Mouse (Mus musculus) neural tube, embryonic 14.5 days (tissue): ENCODE data around the gene Casr. TPM values are rescaled to one million over a fixed set of nuclear protein-coding genes. Genes with fewer than 3 reads are reported as not detected.

Experiments used
- ATAC-seq: fragments of 200-750 bp; cut with Nextera tagmentation; 2 replicates; pipeline ENCODE4 v1.8.0; 2017; ENCODE audit warnings: low read depth, mild to moderate bottlenecking, moderate TSS enrichment, moderate library complexity
- H3K27ac ChIP-seq: fragments of 300-500 bp; sonication (generic); 2 replicates; pipeline ENCODE4 v1.5.1; 2014; ENCODE audit warnings: low read depth, mild to moderate bottlenecking, control low read depth, low read length, moderate library complexity, mixed read lengths
- H3K27me3 ChIP-seq: fragments of 300-500 bp; sonication (generic); 2 replicates; pipeline ENCODE4 v1.6.1; 2014; ENCODE audit warnings: low read length; ENCODE audit not compliant: control insufficient read depth, insufficient read depth
- H3K36me3 ChIP-seq: fragments of 300-500 bp; sonication (generic); 2 replicates; pipeline ENCODE4 v1.6.1; 2014; ENCODE audit warnings: low read length, mixed read lengths; ENCODE audit not compliant: control insufficient read depth, insufficient read depth
- H3K4me1 ChIP-seq: fragments of 300-500 bp; sonication (generic); 2 replicates; pipeline ENCODE4 v1.6.1; 2014; ENCODE audit warnings: low read length; ENCODE audit not compliant: control insufficient read depth, insufficient read depth
- H3K4me2 ChIP-seq: fragments of 300-500 bp; sonication (generic); 2 replicates; pipeline ENCODE4 v1.6.1; 2014; ENCODE audit warnings: mild to moderate bottlenecking, low read depth, low read length, control low read depth
- H3K4me3 ChIP-seq: fragments of 300-500 bp; sonication (generic); 2 replicates; pipeline ENCODE4 v1.5.1; 2014; ENCODE audit warnings: low read depth, low read length, control low read depth, mixed read lengths
- H3K9ac ChIP-seq: fragments of 300-500 bp; sonication (generic); replicated peaks from 2 replicates; pipeline ENCODE4 v1.6.1; 2014; ENCODE audit warnings: low read depth, mild to moderate bottlenecking, control low read depth, low read length, mixed read lengths
- H3K9me3 ChIP-seq: fragments of 300-500 bp; sonication (generic); 2 replicates; pipeline ENCODE4 v1.6.1; 2016; ENCODE audit warnings: low read length; ENCODE audit not compliant: control insufficient read depth
- WGBS: fragments of 180-500 bp; shearing (Covaris S2); extraction: QIAGEN DNeasy Blood & Tissue Kit; methylation state at CpG from one replicate; pipeline ENCODE4 v1.1.7; 2014; 5-methylcytosine and 5-hydroxymethylcytosine counted together
- polyA plus RNA-seq: library from polyadenylated mRNA; unstranded; fragments of >200 nt; fragmentation: Nextera tagmentation; extraction: Ambion mirVana; gene quantifications from 2 replicates; pipeline ENCODE4 v1.2.1, GENCODE M21; 2014

Casr gene
- not detected in 2 replicates for polyA plus RNA-seq

DNA sequence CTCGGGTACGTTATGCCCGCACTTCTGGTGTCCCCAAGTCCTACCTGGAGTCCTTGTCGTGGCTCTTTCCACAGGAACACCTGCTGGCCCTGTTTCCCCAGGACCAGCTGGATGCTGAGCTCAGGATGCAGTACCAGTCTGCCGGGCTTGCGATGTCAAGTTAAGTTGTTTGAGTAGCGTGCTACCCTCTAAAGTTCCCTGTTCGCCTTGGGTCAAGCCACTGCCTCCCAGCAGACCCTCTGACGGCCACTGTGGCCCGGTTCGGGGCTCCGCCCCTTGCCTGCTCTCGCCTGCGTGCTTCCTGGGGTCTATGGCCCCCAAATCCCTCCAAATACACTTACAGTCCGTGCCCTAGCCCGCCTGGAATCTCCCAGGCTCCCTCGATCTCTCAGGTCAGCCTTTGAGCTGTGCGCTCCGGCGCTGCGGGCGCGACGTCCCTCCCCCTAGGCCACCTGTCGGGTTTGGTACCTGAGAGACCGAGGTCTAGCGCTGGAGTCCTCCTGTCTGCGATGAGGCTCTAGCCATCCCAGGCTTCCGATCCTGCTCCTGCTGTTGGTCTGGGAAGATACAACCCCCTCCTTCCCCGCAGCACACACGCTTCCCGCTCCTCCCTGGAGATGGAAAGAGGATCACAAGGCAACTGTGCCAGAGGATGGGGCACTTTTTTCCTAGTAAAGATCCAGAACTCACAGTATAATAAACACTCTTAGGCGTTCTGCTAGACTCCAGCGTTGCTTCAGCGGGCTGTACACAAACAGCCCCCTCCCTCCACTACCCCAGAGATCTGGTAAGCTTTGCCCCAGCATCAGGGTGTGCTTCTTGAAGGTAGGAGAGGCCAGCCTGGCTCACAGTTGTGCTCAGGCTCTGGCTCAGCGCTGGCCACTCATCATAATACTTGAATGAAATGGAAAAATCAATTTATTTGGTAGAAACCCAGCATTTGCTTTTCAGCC is at the start of gene Casr:
TSS of gene Casr (minus strand) at position 756 of the 953 bp plus-strand sequence.
- Histone ChIP-seq H3K4me3 (peak within 1 kb of the TSS; percentile 34), H3K27me3 (peaks cover 5% of the 10 kb centered on the region; the same call in 1 of the 2 replicates), H3K9me3 (no peaks in the 10 kb centered on the region), H3K4me2 (peak within 1 kb of the TSS; percentile 68), H3K9ac (0 out of 2 replicates have a peak within 1 kb of the TSS, but pooled peaks have one; percentile 8), H3K36me3 (no peaks in the 10 kb centered on the region), H3K27ac (no peak within 1 kb of the TSS), H3K4me1 (peaks cover 3% of the 10 kb centered on the region; the same call in 1 of the 2 replicates)
- ATAC-seq, result peak; percentile 38; the same call in 1 of the 2 replicates
- WGBS, result 2% methylated on average over 36 of the region's 36 CpGs

DNA sequence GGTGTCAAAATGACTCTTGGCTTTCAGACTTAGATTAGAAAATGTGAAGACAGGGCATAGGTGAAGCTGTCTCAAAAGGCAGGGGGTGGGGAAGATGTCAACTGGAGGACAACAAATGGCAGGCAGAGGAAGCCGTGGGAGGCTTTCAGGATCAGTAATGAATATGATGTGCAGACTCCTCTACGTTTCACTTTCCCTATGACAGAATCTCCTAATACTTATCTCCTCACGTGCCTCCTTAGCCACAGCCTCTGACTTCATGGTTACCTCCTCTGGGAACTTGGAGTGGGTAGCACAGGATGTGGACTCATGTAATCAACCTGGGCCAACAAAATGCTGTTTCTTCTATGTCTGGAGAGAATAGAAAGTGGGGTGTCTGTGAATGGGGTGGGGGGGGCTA is 40.7 kb upstream of the Casr start:
- Histone ChIP-seq H3K27ac (no peak overlapping the region), H3K4me3 (no peak overlapping the region), H3K36me3 (no peaks in the 10 kb centered on the region), H3K4me2 (no peak overlapping the region), H3K9ac (no peak overlapping the region), H3K9me3 (no peaks in the 10 kb centered on the region), H3K4me1 (no peaks in the 10 kb centered on the region), H3K27me3 (no peaks in the 10 kb centered on the region)
- ATAC-seq, result no peak
- WGBS, result 76% methylated on average over 3 of the region's 3 CpGs

DNA sequence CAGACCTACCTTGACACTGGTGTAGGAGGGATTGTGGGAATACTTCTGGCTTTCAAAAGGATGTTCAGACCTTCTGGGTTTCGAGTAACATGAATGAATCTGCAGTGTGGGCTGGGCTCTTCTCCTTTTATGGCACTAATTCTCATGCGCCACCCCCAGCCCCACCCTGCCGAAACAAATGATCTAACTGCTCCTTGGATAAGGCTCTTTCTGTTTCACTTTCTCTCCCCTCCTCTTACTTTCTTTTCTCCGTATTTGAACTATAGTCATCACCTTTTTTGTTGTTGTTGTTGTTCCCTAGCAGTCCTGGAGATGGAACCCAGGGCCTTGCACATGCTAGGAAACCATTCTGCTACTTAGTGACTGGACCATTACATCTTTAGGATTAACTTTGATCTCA is 36.3 kb upstream of the Casr start:
- ATAC-seq, result no peak
- Histone ChIP-seq H3K4me2 (no peak overlapping the region), H3K27ac (no peak overlapping the region), H3K9ac (no peak overlapping the region), H3K4me3 (no peak overlapping the region), H3K4me1 (no peaks in the 10 kb centered on the region), H3K9me3 (no peaks in the 10 kb centered on the region), H3K36me3 (no peaks in the 10 kb centered on the region), H3K27me3 (no peaks in the 10 kb centered on the region)
- WGBS, result 69% methylated on average over 4 of the region's 4 CpGs

DNA sequence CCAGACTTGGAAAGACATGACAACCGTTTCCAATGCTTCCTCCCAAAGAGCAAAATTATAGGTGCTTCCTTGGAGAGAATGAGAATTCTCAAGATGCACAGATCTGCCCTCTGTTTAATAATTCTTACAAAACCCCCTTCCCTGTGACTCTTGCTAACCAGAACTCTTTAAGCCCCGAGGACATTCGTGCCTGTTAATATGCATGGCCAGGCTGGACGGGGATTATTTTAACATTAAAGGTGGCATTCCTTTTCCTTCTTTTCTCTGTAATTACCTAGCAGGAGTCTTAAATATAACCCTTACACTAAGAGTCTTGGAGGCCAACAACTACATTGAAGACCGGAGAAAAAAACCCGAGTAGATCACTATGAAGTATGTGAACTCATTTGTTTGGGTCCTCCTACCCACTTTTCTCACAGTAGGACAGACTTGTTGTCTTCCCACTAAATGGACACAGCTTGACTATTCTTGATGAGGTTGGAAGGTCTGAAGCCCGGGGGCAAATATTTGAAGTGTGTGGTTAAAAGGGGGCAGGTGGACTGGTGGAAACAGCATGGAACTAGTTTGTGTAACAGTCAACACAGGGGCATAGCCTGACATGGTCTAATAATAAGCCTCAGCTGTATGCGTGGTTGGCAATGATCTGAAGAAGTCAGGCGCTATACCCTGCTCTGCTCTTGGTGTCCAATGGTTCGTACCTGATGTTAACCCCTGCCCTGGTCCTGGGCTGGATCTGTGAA is 34.9 kb upstream of the Casr start:
- Histone ChIP-seq H3K9ac (no peak overlapping the region), H3K4me3 (no peak overlapping the region), H3K36me3 (no peaks in the 10 kb centered on the region), H3K27ac (no peak overlapping the region), H3K27me3 (no peaks in the 10 kb centered on the region), H3K4me1 (no peaks in the 10 kb centered on the region), H3K4me2 (no peak overlapping the region), H3K9me3 (no peaks in the 10 kb centered on the region)
- ATAC-seq, result no peak
- WGBS, result 93% methylated on average over 10 of the region's 10 CpGs

DNA sequence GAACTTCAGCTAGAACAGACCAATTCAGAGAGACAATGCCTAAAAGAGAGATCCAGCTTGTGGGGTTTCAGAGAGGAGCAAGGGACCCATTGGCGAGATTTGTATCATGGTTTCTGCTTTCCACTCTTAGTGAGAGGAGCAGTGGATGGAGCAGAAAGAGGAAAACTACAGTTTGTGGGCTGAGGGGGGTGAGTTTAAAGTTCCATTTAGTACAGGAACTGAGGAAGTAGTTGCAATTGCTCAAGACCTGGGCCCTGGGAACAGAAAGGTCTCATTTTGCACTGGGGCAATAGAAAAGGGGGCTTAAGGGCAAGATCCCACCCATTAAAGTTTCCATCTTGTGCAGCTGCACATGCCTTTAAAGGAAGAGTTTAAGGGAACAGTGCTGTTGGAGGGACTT is 28.0 kb upstream of the Casr start:
- Histone ChIP-seq H3K36me3 (no peaks in the 10 kb centered on the region), H3K4me2 (no peak overlapping the region), H3K27me3 (no peaks in the 10 kb centered on the region), H3K4me1 (no peaks in the 10 kb centered on the region), H3K4me3 (no peak overlapping the region), H3K9ac (no peak overlapping the region), H3K9me3 (no peaks in the 10 kb centered on the region), H3K27ac (no peak overlapping the region)
- ATAC-seq, result no peak
- 80% methylated on average over 1 of the region's 1 CpGs for WGBS

DNA sequence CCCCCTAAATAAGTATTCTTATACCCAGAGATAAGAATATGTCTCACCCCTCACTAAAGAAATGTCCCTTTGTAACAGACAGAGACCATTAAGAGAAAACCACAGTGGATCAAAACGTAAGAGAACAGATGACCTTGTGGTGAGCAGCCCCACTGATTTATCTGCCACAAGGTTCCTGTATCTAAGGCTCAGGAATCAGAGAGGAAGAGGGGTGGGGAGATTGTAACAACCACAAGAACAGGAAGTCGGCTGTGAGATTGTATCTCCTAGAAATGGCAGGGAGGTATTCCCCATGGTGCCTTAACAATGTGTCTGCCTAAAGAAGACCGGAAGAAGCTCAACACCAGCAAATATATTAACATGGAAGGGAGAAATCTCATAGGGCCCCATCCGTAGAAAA is 26.0 kb upstream of the Casr start:
- Histone ChIP-seq H3K4me3 (no peak overlapping the region), H3K9me3 (no peaks in the 10 kb centered on the region), H3K4me2 (no peak overlapping the region), H3K9ac (no peak overlapping the region), H3K4me1 (no peaks in the 10 kb centered on the region), H3K27ac (no peak overlapping the region), H3K36me3 (no peaks in the 10 kb centered on the region), H3K27me3 (no peaks in the 10 kb centered on the region)
- no peak for ATAC-seq
- WGBS, result 71% methylated on average over 4 of the region's 4 CpGs

DNA sequence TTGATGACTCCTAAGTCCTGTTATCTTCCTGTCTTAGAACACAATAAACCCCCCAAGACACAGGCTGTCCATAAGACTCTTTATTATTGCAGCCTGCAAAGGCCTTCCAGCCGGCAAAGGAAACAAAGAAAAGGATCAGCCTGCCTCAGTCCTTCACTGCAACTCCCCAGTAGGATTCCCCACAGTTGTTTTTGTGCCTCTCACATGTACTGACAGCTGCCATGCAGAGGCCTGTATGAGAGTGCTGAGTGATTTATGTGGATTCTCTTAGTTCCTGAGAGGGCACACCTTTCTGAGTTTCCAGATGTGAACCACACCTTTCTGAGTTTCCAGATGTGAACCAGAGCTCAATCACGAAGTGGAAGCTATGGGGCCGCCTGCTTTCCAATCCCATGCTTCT is 20.1 kb upstream of the Casr start:
- 46% methylated on average over 3 of the region's 3 CpGs for WGBS
- ATAC-seq, result no peak

DNA sequence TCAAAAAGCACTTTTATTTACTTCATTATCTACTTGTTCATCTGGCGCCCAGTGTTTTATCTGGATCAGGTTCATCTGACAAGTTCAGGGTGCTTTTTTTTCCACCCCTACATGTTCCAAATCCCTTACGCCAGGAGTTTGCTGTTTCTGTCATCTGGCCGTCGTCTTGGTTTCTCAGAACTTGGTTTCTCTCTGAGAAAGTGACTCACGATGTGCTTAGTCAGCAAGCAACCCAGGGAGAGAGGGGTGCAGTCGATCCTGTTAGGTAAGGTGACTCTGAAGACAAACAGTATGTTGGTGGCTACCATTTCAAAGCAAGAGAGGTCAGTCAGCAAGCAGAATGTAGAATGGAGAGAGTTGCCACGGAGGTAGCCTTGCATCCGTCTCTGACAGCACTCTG is 10.0 kb upstream of the Casr start:
- Histone ChIP-seq H3K27ac (no peak overlapping the region), H3K9ac (no peak overlapping the region), H3K27me3 (no peaks in the 10 kb centered on the region), H3K4me1 (no peaks in the 10 kb centered on the region), H3K4me3 (no peak overlapping the region), H3K4me2 (no peak overlapping the region), H3K36me3 (no peaks in the 10 kb centered on the region), H3K9me3 (no peaks in the 10 kb centered on the region)
- 85% methylated on average over 8 of the region's 8 CpGs for WGBS
- no peak for ATAC-seq

More for the DNA sequence above, 20.1 kb upstream of the Casr start:
- H3K4me1 ChIP-seq, result no peaks in the 10 kb centered on the region
- no peaks in the 10 kb centered on the region for H3K9me3 ChIP-seq
- H3K27ac ChIP-seq, result no peak overlapping the region
- H3K4me2 ChIP-seq, result no peak overlapping the region
- no peaks in the 10 kb centered on the region for H3K27me3 ChIP-seq
- no peak overlapping the region for H3K4me3 ChIP-seq
- H3K36me3 ChIP-seq, result no peaks in the 10 kb centered on the region
- no peak overlapping the region for H3K9ac ChIP-seq

DNA sequence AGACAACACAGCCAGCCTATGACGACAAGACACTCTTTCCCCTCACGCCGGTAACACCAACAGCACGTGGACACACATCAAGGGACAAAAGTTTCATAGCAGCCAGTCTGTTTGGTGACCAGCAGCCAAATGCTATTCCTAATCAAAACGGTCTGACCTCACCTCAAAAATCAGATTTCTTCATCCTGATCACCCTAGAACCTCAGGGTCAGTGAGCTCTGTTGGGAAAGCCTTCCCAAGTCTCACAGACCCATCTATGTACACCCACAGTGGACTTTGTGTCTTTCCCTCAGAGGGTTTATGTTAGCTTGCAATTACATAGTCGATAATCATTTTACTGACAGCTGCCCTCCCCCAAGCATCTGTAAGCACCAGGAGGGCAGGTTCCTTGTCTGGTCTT is 2.4 kb downstream of the Casr start:
- H3K9me3 ChIP-seq, result no peaks in the 10 kb centered on the region
- H3K27ac ChIP-seq, result no peak overlapping the region
- H3K9ac ChIP-seq, result no peak overlapping the region
- no peak overlapping the region for H3K4me2 ChIP-seq
- no peaks in the 10 kb centered on the region for H3K36me3 ChIP-seq
- 87% methylated on average over 6 of the region's 6 CpGs for WGBS
- H3K4me3 ChIP-seq, result no peak overlapping the region
- peaks cover 5% of the 10 kb centered on the region; the same call in 1 of the 2 replicates for H3K27me3 ChIP-seq
- no peak for ATAC-seq
- peaks cover 3% of the 10 kb centered on the region; the same call in 1 of the 2 replicates for H3K4me1 ChIP-seq
